Mouse (Mus musculus): ENCODE results near the gene Edem2.
"Not testable (repeated sequence)": the region's sequence is repeated elsewhere in the genome, so short reads cannot be mapped to it uniquely, and the experiment has no call there.

The Edem2 gene

GRCm38 (mm10) chr2:155736936-155737335, 7.7 kb upstream of the Edem2 start:
- in situ Hi-C loops (cut with MboI, MseI): no loop called here

DNA sequence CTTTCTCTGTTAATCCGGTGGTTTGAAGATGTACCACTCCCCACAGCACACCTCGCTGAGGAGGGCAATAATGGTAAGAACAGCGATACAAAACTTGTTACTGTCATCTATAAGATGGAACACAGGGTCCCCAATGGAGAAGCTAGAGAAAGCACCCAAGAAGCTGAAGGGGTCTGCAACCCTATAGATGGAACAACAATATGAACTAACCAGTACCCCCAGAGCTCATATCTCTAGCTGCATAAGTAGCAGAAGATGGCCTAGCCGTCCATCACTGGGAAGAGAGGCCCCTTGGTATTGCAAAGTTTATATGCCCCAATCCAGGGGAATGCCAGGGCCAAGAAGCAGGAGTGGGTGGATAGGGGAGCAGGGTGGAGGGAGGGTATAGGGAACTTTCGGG, 6.5 kb upstream of the Edem2 start, which contains the start of gene Gm17581:
TSS of gene Gm17581 (minus strand) at position 101 of the 400 bp plus-strand sequence.
- in situ Hi-C loops (cut with MboI, MseI): not testable (repeated sequence)

GRCm38 (mm10) chr2:155735080-155735479, 5.8 kb upstream of the Edem2 start:
- in situ Hi-C loops (cut with MboI, MseI): no loop called here

DNA sequence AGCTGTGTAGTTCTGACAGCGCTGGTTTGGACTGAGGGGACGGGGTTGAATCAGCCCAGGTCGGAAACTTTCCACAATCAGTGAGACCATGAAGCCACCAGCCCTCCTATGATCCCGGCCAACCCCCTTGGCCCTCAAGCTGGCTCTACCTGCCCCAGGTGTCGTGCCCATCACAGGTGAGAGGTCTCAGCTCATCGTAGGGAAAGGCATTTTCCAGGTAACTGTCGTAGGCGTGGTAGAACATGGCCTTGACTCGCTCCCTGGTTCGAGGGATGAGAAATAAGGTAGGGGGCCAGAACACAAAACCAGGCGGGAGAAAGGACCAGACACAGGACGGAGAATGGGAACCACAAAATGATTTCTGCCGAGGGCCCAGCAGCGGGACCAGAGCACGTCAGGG, 533 bp downstream of the Edem2 start:
- in situ Hi-C loops (cut with MboI, MseI): no loop called here

DNA sequence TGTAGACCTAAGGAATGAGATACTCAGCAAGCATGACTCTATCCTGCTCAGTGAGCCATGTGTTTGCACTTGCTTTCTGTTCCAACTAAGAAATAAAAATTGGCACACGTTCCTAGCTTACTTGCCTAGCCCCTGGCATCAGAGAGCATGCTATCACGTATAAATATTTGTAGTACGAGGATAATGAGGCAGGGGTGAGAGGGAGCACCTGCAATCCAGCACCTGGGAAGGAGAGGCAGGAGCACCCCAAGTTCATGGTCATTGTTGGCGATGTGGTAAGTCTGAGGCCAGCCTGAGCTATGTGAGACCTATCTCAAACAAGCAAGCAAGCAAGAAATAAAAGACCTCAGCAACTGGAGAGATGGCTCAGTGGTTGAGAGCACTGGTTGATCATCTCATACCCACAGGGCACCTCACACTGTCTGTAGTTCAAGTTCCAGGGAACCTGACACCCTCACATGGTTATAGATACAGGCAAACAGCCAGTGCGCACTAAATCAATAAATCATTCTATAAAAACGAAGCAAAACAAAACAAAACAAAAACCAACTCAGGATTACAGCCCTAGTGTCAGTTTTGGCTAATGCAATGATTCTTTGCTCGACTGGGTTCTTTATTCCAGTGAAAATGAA, 1.4 kb downstream of the Edem2 start:
- in situ Hi-C loops (cut with MboI, MseI): no loop called here

DNA sequence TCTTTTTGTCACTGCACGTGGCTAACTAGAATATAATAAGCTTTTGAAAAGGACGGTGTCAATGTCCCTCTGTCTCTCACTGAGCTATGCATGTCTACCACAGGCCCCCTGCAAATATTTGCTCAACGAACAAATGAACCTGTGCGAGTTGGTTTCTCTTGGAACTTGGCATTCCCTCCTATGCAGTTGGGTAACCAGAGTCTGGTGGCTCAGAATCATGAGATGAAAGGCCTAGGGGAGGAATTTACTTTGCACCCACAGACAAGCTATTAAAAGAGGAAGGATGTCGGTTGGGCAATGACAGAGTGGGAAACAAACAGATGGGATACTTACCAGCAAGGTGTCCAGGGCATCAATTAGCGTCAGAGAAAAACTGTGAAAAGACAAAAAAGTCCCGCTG, 3.0 kb downstream of the Edem2 start:
- in situ Hi-C loops (cut with MboI, MseI): no loop called here

DNA sequence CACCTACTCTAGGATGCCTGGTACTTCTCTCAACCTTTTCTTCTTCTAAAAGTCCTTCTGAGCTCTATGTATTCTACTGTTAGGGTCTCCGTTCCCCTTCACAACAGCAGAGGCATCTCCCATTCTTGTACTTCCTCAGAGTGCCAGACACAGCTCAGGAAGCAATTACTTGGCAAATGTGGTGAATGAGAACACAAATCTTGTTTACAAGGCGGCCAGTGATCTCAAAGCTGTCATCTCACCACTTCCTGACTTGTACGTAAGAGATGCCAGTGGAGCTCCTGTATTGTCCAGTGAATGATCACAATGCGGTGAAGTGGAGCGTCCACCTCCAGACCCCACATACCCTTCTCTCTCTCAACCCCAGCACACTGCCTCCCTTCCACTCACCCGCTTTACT, 4.7 kb downstream of the Edem2 start:
- in situ Hi-C loops (cut with MboI, MseI): no loop called here

DNA sequence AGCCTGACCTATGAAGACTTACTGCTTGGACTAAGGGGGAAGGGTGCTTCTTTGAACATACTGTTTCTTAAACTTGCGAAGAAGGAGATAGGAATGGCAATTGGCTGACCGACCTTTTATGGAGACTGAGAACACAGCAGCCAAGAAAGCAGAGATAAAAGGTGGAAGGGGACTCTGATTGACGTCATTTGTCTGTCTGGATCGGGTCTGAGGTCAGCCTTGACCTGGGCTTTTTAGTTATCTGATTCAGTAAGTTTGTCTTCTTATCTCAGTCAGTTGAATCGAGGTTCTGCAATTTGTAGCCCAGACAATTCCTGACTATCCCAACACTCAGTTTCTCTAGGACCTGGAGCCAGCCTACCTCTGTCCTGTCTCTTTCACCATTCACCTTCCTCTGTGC, 5.2 kb downstream of the Edem2 start:
- in situ Hi-C loops (cut with MboI, MseI): no loop called here

- in situ Hi-C loops (cut with MboI, MseI): no loop called here
These were observed 8.7 kb downstream of the Edem2 start for GRCm38 (mm10) chr2:155720585-155720984.

GRCm38 (mm10) chr2:155717082-155717990, 11.9 kb downstream of the Edem2 start:
- in situ Hi-C loops (cut with MboI, MseI): no loop called here

- in situ Hi-C loops (cut with MboI, MseI): loop anchor here (5.0 kb wide), 1 partner anchor 97 kb away; no protein-coding TSS in a partner anchor
These were observed 18.7 kb downstream of the Edem2 start for GRCm38 (mm10) chr2:155710557-155710956.

DNA sequence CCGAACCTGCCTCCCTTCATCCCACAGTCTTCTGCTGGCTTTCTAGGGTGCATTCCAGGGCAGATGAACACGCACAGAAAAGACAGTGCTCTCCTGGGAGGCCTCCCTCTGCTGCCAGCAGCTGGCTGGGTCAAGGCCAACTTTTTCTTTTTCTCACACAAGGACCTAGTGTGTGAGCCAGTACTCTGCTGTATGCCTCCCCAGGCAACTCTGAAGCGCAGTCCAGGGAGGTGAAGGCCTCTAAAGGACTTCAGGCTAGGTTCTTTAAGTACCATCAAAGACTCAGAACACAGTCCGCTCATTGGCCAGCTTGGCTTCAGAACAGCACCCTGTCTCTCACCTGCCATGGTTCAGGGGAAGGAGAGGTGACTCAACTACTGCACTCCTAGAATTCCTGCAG, 22.0 kb downstream of the Edem2 start:
- in situ Hi-C loops (cut with MboI, MseI): no loop called here

DNA sequence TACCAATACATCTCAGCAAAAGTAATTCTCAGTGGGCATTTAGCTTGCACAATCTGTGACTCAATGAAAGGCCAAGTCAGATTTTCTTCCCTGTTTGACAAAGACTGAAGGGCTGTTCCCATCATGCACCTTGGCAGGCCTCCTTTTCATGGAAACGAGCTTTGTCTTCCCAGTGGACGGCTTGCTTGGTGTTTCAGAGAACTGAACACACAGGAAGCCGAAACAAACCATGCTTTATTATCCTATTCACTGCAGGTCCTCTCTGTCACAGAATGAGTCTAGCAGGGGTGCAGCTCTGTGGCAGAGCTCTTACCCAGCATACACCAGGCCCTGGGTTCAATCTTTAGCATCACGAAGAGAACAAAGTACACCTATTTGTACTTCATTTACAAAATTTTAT, 25.6 kb downstream of the Edem2 start:
- in situ Hi-C loops (cut with MboI, MseI): no loop called here

- in situ Hi-C loops (cut with MboI, MseI): no loop called here
These were observed 27.8 kb downstream of the Edem2 start for GRCm38 (mm10) chr2:155701399-155701919.

- in situ Hi-C loops (cut with MboI, MseI): not testable (repeated sequence)
These were observed 30.8 kb downstream of the Edem2 start for GRCm38 (mm10) chr2:155698443-155698842.

DNA sequence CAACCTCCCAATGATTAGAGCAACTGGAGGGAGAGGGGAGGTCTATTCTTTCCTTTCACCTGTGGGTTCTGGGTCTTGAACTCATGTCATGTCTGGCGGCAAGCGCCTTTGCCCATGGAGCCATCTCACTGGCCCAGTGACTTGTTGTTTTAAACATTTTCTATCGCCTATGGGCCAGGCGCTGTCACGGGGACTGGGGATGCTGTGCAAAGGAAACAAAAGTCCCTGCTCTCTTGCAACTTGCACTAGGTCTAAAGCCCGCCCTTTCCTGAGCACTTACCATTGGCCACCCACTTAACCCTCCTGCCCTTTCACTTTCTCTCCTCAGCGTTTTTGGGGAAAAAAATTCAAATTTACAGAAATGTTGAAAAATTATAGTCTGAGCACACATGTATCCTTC, 32.4 kb downstream of the Edem2 start:
- in situ Hi-C loops (cut with MboI, MseI): no loop called here

GRCm38 (mm10) chr2:155696091-155696558, 33.1 kb downstream of the Edem2 start:
- in situ Hi-C loops (cut with MboI, MseI): no loop called here

DNA sequence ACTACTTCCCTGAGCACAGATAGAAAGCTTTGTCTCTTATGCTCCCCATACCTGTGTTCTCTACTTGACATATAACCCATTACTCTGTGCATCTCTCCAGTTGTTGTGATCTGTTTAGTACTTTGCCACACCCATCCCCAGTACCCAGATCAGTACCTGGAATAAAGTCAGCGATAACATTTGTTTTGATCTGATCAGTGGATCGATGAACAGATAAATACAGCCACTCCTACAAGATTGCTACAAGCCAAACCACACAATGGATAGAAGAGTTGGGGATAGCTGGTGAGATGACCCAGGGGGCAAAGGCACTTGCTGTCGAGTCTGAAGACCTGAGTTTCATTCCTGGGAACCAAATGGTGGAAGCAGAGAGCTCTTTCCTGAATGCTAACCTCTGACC, 34.0 kb downstream of the Edem2 start:
- in situ Hi-C loops (cut with MboI, MseI): no loop called here

DNA sequence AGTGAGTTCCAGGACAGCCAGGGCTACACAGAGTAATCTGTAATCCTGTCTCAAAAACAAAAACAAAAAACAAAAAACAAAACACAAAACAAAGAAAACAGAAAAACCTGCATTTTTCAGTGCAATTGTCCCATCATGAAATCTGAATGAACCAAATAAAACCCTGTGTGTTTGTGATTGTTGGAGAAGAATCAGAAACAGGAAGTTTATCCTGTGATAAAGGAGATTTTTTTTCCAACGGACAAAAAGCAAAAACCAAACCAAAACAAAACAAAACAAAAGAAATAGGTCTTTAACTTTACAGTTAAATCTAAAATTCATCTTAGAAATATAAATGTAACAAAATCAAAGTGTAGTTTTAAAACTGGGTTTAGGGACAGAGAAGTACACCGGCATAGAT, 34.7 kb downstream of the Edem2 start:
- in situ Hi-C loops (cut with MboI, MseI): no loop called here

DNA sequence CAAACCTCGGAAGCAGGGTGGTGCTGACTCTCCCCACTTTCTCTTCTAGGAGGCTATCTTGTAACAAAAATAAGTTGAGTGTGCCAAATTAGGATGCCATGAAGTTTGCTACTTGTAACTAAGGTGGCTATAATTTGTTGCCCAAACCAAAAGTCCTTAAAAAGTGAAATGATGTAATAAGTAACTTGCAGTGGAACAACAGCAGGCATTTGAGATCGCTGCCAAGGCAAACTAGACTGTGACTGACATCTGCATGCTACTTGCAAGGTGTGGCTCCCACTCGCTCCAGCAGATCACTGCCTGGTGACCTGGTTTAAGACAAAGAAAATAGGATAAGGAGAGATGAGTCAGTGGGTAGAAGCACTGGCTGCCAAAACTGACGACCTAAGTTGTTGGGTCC, 36.1 kb downstream of the Edem2 start:
- in situ Hi-C loops (cut with MboI, MseI): no loop called here

DNA sequence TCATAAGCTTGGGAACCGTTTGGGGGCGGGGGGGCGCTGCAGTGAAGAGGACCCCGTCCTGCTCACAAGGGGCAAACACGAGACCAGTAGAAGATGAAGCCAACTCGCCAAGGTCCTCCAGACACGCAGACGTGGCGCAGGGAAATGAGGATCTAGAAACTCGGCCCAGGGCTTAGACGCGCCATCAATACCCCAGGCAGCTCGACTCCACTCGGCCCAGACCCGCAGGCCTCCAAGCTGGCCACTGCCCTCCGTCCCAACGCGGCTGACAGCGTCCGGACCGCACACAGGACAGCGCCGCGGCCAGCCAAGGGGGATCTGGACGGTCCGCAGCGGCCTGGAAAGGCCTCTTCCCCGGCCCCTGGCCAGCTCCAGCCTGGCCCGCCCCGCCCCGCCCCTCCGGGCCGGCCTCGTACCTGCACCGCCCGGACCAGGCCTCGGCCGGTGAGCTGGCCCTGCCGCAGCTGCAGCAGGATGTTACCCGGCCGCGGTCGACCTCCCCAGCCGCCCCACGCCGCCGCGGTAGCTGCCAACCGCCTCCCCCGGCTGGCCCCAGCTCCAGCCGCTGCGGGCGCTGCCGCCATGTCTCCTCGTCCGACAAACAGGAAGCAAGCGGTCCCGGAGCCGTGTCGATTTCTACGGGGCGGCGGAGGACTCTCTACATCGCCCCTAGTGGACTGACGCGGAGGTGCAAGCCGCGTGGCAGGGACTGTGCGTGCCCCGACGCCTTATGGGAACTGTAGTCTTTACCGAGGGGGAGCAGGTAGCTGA, 37.4 kb downstream of the Edem2 start, which contains the start of gene Trpc4ap:
TSS of gene Trpc4ap (minus strand) at position 662 of the 771 bp plus-strand sequence.
- in situ Hi-C loops (cut with MboI, MseI): no loop called here

GRCm38 (mm10) chr2:155691336-155691722, 37.9 kb downstream of the Edem2 start:
- in situ Hi-C loops (cut with MboI, MseI): no loop called here
